Mouse (Mus musculus) lung, embryonic 16.5 days (tissue): ENCODE results near the gene Gm49369. TPM values are rescaled to one million over a fixed set of nuclear protein-coding genes. Genes with fewer than 3 reads are reported as not detected.
A peak's percentile ranks its signal among the peaks of the same experiment; 100 is the strongest.

ENCODE experiments used
- ATAC-seq: fragments of 200-750 bp; cut with Nextera tagmentation; 2 replicates; pipeline ENCODE4 v1.8.0; 2017; ENCODE audit warnings: low read depth, mild to moderate bottlenecking, moderate library complexity
- H3K27ac ChIP-seq: fragments of 300-500 bp; sonication (generic); 2 replicates; pipeline ENCODE4 v1.5.1; 2014; ENCODE audit warnings: mild to moderate bottlenecking, control low read depth, low read length
- H3K27me3 ChIP-seq: fragments of 300-500 bp; sonication (generic); 2 replicates; pipeline ENCODE4 v1.6.1; 2014; ENCODE audit warnings: low read depth, low read length, mixed read lengths; ENCODE audit not compliant: control insufficient read depth, insufficient read depth
- H3K36me3 ChIP-seq: fragments of 300-500 bp; sonication (generic); 2 replicates; pipeline ENCODE4 v1.6.1; 2014; ENCODE audit warnings: low read length; ENCODE audit not compliant: control insufficient read depth, insufficient read depth
- H3K4me1 ChIP-seq: fragments of 300-500 bp; sonication (generic); replicated peaks from 2 replicates; pipeline ENCODE4 v1.6.1; 2014; ENCODE audit warnings: low read length, mixed read lengths; ENCODE audit not compliant: control insufficient read depth, insufficient read depth
- H3K4me2 ChIP-seq: fragments of 300-500 bp; sonication (generic); 2 replicates; pipeline ENCODE4 v1.6.1; 2014; ENCODE audit warnings: low read depth, low read length, control low read depth
- H3K4me3 ChIP-seq: fragments of 300-500 bp; sonication (generic); 2 replicates; pipeline ENCODE4 v1.5.1; 2014; ENCODE audit warnings: mild to moderate bottlenecking, low read length, control low read depth
- H3K9ac ChIP-seq: fragments of 300-500 bp; sonication (generic); 2 replicates; pipeline ENCODE4 v1.6.1; 2014; ENCODE audit warnings: low read length, control low read depth
- H3K9me3 ChIP-seq: fragments of 300-500 bp; sonication (generic); 2 replicates; pipeline ENCODE4 v1.6.1; 2016; ENCODE audit warnings: low read length; ENCODE audit not compliant: control insufficient read depth
- WGBS: fragments of 180-500 bp; shearing (Covaris S2); extraction: QIAGEN DNeasy Blood & Tissue Kit; methylation state at CpG from one replicate; pipeline ENCODE4 v1.1.7; 2014; 5-methylcytosine and 5-hydroxymethylcytosine counted together
- polyA plus RNA-seq: library from polyadenylated mRNA; unstranded; fragments of >200 nt; fragmentation: Nextera tagmentation; extraction: Ambion mirVana; gene quantifications from 2 replicates; pipeline ENCODE4 v1.2.1, GENCODE M21; 2015

The Gm49369 gene
- polyA plus RNA-seq, 1 experiment from 2014 or later, result 3.2 TPM

DNA sequence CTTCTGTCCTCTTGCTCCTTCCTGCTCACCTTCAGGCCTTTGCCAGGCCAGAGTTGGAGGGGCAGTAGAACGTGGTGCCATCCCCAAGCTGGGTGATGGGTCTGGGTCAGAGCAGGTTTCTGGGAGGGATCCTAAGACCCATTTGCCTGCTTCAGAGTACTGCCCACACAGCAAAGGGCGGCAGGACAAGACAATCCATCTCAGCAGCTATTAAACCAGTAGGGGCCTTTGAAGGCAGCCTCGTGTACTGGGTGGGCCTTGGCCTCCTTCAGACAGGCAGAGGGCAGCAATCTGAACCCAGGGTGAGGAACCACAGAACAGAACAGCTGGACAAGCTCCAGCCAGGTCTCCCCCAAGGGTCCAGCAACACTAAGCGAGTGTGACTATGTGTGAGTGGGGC is 6.4 kb downstream of the Gm49369 start:
- no peak for ATAC-seq
- Histone ChIP-seq H3K9ac (no peak overlapping the region), H3K9me3 (no peaks in the 10 kb centered on the region), H3K4me2 (no peak overlapping the region), H3K36me3 (peaks cover 45% of the 10 kb centered on the region), H3K4me3 (no peak overlapping the region), H3K4me1 (peaks cover 13% of the 10 kb centered on the region), H3K27me3 (peaks cover 21% of the 10 kb centered on the region), H3K27ac (no peak overlapping the region)
- 78% methylated on average over 4 of the region's 4 CpGs for WGBS

DNA sequence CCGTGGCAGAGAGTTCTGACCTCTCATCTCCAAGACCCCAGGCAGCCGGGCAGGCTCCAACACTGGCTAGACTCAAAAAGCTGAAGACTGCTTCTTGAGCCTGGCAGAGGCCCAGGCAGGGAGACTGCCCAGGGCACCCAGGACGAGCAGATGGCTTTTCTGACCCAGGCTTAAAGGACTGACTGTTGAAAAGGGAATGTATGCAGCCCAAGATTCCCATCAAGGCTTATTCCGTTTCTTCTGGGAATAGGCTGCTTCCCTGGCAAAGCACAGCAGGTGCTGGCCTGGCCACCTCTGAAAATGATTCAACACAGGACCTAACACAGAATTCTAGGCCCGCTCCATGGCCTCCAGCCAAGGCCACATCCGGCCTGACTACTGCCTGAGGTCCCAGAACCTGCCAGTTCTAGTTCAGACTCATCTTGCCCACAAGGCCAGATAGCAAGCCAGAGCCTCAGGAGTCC is 7.2 kb downstream of the Gm49369 start:
- no peak for ATAC-seq
- 77% methylated on average over 6 of the region's 6 CpGs for WGBS
- no peak overlapping the region for H3K9ac ChIP-seq
- H3K27me3 ChIP-seq, result peaks cover 28% of the 10 kb centered on the region
- H3K4me3 ChIP-seq, result no peak overlapping the region
- no peaks in the 10 kb centered on the region for H3K9me3 ChIP-seq
- peaks cover 39% of the 10 kb centered on the region for H3K36me3 ChIP-seq
- no peak overlapping the region for H3K27ac ChIP-seq
- no peak overlapping the region for H3K4me2 ChIP-seq
- peaks cover 13% of the 10 kb centered on the region for H3K4me1 ChIP-seq

DNA sequence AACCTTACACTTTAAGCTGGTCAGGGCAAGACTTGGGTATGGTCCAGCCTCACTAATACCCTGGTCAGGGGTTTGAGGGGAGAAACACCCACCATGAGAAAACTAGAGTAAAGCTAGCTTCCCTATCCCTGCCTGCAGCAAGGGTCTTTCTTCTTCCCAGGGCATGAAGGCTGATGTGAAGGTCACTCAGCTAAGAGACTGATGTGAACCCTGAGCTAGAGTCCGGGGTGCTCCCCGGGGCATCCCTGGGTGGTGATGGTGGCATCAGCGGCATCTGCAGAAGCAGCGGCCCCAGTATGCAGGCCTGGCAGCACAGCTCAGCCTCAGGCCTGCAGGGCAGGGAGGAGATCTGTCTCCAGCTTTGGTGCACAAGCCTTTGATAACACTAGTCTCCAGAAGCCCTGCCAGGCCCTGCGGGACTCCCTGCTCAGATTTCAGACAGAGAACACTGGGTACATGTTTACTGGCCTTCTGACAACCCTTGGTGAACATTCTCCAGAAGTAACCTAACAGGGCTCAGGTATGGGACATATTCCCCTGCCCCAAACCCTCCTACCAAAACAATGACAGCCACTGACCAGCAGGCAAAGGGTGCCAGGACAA is 8.0 kb downstream of the Gm49369 start:
- Histone ChIP-seq H3K27me3 (peaks cover 31% of the 10 kb centered on the region), H3K4me3 (no peak overlapping the region), H3K9me3 (no peaks in the 10 kb centered on the region), H3K27ac (no peak overlapping the region), H3K4me2 (no peak overlapping the region), H3K4me1 (peaks cover 13% of the 10 kb centered on the region), H3K9ac (no peak overlapping the region), H3K36me3 (peaks cover 31% of the 10 kb centered on the region)
- 84% methylated on average over 5 of the region's 5 CpGs for WGBS
- no peak for ATAC-seq

DNA sequence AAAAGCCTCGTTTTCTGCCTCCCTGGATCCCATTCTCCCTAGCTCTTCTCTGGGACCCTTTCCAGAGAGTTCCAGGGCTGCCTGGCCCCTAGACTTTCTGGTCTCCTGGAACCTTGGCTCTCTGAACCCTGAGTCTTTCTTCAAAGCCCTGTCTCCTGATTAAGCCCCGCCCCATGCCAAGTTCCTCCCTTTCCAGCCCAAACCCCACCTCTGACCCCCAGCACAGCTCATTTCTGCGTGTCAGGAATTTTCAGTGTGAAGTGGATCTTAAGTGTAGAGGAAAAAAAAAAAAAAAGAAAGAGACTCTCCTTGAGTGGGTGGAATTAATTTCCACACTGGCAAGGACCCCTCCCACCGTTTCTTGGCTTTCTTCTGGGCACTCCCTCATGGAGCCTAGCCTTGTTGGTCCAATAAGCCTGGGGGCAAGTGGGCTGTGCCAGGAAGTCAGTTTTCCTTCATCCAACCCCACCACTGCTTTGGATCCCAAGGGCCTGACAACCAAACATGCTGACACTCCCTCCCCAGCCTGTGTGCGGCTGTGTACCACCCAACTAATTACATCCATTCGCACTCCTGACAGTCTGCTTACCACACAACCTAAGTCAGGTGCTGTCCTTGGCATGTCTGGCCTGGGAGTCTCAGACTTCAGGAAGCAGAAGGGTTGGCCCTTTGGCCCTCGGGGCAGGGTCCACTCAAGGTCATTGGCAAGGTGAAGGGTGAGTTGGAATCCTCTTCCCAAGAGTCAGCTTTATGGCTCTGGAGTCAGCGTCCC is 8.6 kb downstream of the Gm49369 start, which contains the start of gene Ifitm10:
Gene Ifitm10 (minus strand): TSS at position 113 of the 772 bp plus-strand sequence.
- Histone ChIP-seq H3K4me1 (peaks cover 13% of the 10 kb centered on the region), H3K4me3 (no peak within 1 kb of the TSS), H3K4me2 (no peak within 1 kb of the TSS; the same call in 1 of the 2 replicates), H3K9me3 (no peaks in the 10 kb centered on the region), H3K36me3 (peaks cover 26% of the 10 kb centered on the region), H3K9ac (no peak within 1 kb of the TSS), H3K27ac (no peak within 1 kb of the TSS), H3K27me3 (peaks cover 31% of the 10 kb centered on the region)
- no peak for ATAC-seq
- 65% methylated on average over 8 of the region's 8 CpGs for WGBS

DNA sequence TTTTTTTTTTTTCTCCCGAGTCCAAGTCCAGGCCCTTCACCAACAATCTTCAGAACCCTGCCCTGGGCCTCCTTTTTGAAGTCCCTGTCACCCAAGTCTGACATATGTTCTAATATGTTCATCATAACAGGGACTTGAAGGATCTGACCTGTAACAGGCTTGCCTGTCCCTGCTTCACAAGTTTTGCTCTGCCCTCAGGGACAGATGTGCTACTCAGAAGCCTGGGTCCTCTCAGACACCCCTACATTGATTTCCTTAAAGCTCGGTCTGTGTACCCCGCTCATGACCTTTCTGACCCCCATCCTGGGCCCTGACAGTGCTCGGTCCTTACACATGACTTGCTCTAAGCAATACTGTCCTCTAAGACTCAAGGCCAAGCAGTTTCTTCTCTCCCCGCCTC is 9.4 kb downstream of the Gm49369 start:
- H3K27ac ChIP-seq, result no peak overlapping the region
- H3K9me3 ChIP-seq, result no peaks in the 10 kb centered on the region
- H3K4me2 ChIP-seq, result no peak overlapping the region
- no peak for ATAC-seq
- peaks cover 31% of the 10 kb centered on the region for H3K27me3 ChIP-seq
- H3K4me1 ChIP-seq, result peaks cover 13% of the 10 kb centered on the region
- peaks cover 21% of the 10 kb centered on the region for H3K36me3 ChIP-seq
- WGBS, result 69% methylated on average over 5 of the region's 5 CpGs
- no peak overlapping the region for H3K4me3 ChIP-seq
- H3K9ac ChIP-seq, result no peak overlapping the region

DNA sequence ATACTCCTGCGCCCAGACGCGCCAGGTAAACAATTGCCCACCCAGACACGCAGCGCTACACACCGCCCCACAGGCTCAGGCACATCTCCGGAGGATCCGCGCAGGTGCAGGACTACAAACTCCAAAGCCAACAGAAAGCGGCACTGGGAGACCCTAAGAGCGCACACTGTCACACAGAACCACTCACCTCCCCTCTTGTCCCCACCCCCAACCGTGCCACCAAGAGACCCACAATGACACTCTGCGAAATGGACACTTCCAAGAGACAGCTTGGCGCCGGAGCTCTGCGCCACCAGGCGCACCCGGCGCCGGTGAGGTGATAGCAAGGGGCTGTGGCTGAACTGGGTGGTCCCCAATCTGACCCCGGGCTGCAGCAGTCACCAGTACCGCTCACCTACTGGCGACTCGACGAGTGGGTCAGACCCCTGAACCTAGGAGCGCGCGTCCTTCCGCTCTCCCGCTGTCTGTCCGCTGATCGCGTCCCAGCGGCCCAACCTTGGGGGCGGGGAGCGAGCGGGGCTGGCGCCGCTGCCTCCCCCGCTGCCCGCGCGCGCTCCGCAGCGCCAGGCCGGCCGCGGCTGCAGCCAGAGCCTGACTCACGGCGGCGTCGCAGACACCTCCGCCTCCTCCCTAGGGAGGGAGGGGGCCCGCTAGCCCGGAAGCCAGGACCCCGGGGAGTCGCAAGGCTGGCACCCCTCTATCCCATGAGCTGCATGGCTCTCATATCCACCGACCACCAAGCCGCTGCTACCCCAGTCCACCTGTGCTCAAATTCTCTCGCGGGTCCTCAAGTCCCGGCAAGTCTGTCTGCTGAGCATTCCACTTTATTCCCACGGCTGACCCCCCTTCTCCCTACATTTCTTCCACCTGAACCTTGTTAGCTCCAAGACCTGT is 10.5 kb downstream of the Gm49369 start:
- ATAC-seq, result peak; percentile 59
- H3K4me1 ChIP-seq, result peaks cover 13% of the 10 kb centered on the region
- H3K27ac ChIP-seq, result no peak overlapping the region
- WGBS, result 2% methylated on average over 51 of the region's 64 CpGs
- peaks cover 31% of the 10 kb centered on the region for H3K27me3 ChIP-seq
- H3K9me3 ChIP-seq, result no peaks in the 10 kb centered on the region
- peak overlapping the region; percentile 79 for H3K4me2 ChIP-seq
- peak overlapping the region; percentile 54 for H3K4me3 ChIP-seq
- H3K36me3 ChIP-seq, result peaks cover 15% of the 10 kb centered on the region
- H3K9ac ChIP-seq, result peak overlapping the region; percentile 59

DNA sequence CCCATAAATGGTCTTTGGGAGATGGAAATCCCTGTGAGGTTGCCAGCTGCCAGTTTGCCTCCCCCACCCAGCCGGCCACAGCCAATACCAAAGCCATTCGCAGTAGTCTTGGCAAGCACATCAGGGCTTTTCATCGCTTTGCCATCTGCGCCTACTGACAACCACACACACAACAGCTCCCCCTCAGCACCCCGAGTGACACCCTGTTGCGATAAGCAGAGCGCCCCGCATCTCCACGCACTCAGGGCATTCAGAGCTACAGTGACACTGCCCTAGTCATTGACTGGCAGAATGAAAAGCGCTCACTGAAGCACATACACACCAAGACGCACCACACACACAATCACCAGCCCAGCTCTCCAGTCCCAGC is 11.1 kb downstream of the Gm49369 start:
- 23% methylated on average over 11 of the region's 11 CpGs for WGBS
- peak overlapping the region; percentile 54 for H3K4me3 ChIP-seq
- H3K36me3 ChIP-seq, result peaks cover 9% of the 10 kb centered on the region
- H3K4me2 ChIP-seq, result peak overlapping the region; percentile 79
- peaks cover 31% of the 10 kb centered on the region for H3K27me3 ChIP-seq
- no peak for ATAC-seq
- H3K9ac ChIP-seq, result peak overlapping the region; percentile 59
- peaks cover 13% of the 10 kb centered on the region for H3K4me1 ChIP-seq
- no peak overlapping the region for H3K27ac ChIP-seq
- H3K9me3 ChIP-seq, result no peaks in the 10 kb centered on the region

DNA sequence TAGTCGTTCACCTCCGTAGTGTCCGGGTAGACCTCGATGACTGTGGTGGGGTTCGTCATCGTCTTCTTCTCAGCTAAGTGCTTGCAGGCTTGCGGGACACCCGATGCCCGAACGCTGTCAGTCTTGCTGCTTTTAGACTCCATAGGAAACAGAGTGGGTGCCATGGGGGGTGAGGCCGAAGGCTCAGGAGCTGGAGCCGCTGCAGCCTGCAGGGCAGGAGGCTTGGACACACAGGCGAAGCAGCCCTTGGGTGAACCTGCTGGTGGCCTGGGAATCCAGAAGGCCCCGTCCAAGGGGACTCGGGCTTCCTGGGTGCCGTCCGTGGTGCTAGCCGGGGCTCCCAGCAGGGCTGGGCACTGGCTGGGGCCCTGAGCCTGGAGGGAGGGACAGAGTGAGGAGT is 11.5 kb downstream of the Gm49369 start:
- peak overlapping the region; percentile 79; the same call in 1 of the 2 replicates for H3K4me2 ChIP-seq
- H3K36me3 ChIP-seq, result peaks cover 4% of the 10 kb centered on the region
- H3K27me3 ChIP-seq, result peaks cover 31% of the 10 kb centered on the region
- H3K4me3 ChIP-seq, result no peak overlapping the region
- 76% methylated on average over 18 of the region's 18 CpGs for WGBS
- H3K4me1 ChIP-seq, result peaks cover 13% of the 10 kb centered on the region
- H3K9me3 ChIP-seq, result no peaks in the 10 kb centered on the region
- H3K9ac ChIP-seq, result 0 out of 2 replicates have a peak overlapping the region, but pooled peaks have one; percentile 4
- no peak overlapping the region for H3K27ac ChIP-seq
- ATAC-seq, result no peak

DNA sequence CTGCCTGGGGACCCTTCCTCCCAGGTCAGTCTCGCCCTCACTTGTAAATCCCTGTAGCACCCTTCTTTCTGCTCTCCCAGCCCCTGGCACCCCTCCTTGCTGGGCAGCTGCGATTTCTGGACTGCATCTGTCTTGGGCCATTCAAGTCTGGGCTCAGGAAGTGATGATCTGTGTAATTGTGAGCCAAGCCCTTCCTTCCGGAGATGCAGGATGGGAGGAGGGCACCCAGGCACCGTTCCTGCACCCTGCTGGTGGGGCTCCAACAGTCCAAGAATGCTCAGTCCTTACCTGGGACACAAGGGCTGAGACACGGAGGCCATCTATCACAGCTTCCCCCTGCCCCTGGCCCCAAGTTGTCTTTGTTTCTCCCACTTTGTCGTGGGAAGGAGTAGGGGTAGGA is 12.6 kb downstream of the Gm49369 start:
- no peak for ATAC-seq
- WGBS, result 45% methylated on average over 6 of the region's 6 CpGs
- no peak overlapping the region for H3K27ac ChIP-seq
- H3K4me3 ChIP-seq, result no peak overlapping the region
- H3K9me3 ChIP-seq, result no peaks in the 10 kb centered on the region
- no peak overlapping the region for H3K9ac ChIP-seq
- H3K36me3 ChIP-seq, result no peaks in the 10 kb centered on the region
- peaks cover 13% of the 10 kb centered on the region for H3K4me1 ChIP-seq
- peaks cover 31% of the 10 kb centered on the region for H3K27me3 ChIP-seq
- H3K4me2 ChIP-seq, result no peak overlapping the region
